Mouse (Mus musculus) neural tube, embryonic 14.5 days (tissue): Measurements from ENCODE around the gene Gad1. TPM values are rescaled to one million over a fixed set of nuclear protein-coding genes. Genes with fewer than 3 reads are reported as not detected.

Experiments
- ATAC-seq: fragments of 200-750 bp; cut with Nextera tagmentation; 2 replicates; pipeline ENCODE4 v1.8.0; 2017; ENCODE audit warnings: low read depth, mild to moderate bottlenecking, moderate TSS enrichment, moderate library complexity
- H3K27ac ChIP-seq: fragments of 300-500 bp; sonication (generic); 2 replicates; pipeline ENCODE4 v1.5.1; 2014; ENCODE audit warnings: low read depth, mild to moderate bottlenecking, control low read depth, low read length, moderate library complexity, mixed read lengths
- H3K27me3 ChIP-seq: fragments of 300-500 bp; sonication (generic); 2 replicates; pipeline ENCODE4 v1.6.1; 2014; ENCODE audit warnings: low read length; ENCODE audit not compliant: control insufficient read depth, insufficient read depth
- H3K36me3 ChIP-seq: fragments of 300-500 bp; sonication (generic); 2 replicates; pipeline ENCODE4 v1.6.1; 2014; ENCODE audit warnings: low read length, mixed read lengths; ENCODE audit not compliant: control insufficient read depth, insufficient read depth
- H3K4me1 ChIP-seq: fragments of 300-500 bp; sonication (generic); 2 replicates; pipeline ENCODE4 v1.6.1; 2014; ENCODE audit warnings: low read length; ENCODE audit not compliant: control insufficient read depth, insufficient read depth
- H3K4me2 ChIP-seq: fragments of 300-500 bp; sonication (generic); 2 replicates; pipeline ENCODE4 v1.6.1; 2014; ENCODE audit warnings: mild to moderate bottlenecking, low read depth, low read length, control low read depth
- H3K4me3 ChIP-seq: fragments of 300-500 bp; sonication (generic); 2 replicates; pipeline ENCODE4 v1.5.1; 2014; ENCODE audit warnings: low read depth, low read length, control low read depth, mixed read lengths
- H3K9ac ChIP-seq: fragments of 300-500 bp; sonication (generic); replicated peaks from 2 replicates; pipeline ENCODE4 v1.6.1; 2014; ENCODE audit warnings: low read depth, mild to moderate bottlenecking, control low read depth, low read length, mixed read lengths
- H3K9me3 ChIP-seq: fragments of 300-500 bp; sonication (generic); 2 replicates; pipeline ENCODE4 v1.6.1; 2016; ENCODE audit warnings: low read length; ENCODE audit not compliant: control insufficient read depth
- WGBS: fragments of 180-500 bp; shearing (Covaris S2); extraction: QIAGEN DNeasy Blood & Tissue Kit; methylation state at CpG from one replicate; pipeline ENCODE4 v1.1.7; 2014; 5-methylcytosine and 5-hydroxymethylcytosine counted together
- polyA plus RNA-seq: library from polyadenylated mRNA; unstranded; fragments of >200 nt; fragmentation: Nextera tagmentation; extraction: Ambion mirVana; gene quantifications from 2 replicates; pipeline ENCODE4 v1.2.1, GENCODE M21; 2014

Gene Gad1
- polyA plus RNA-seq, 1 experiment from 2014 or later = 119 TPM

- H3K27ac ChIP-seq = peak overlapping the region; percentile 91
- no peaks in the 10 kb centered on the region for H3K9me3 ChIP-seq
- peak overlapping the region; percentile 77 for H3K9ac ChIP-seq
- ATAC-seq = no peak
- H3K4me3 ChIP-seq = peak overlapping the region; percentile 44
- H3K36me3 ChIP-seq = no peaks in the 10 kb centered on the region
- WGBS = 0% methylated on average over 27 of the region's 34 CpGs
- H3K27me3 ChIP-seq = peaks cover 30% of the 10 kb centered on the region
- peaks cover 13% of the 10 kb centered on the region; the same call in 1 of the 2 replicates for H3K4me1 ChIP-seq
- H3K4me2 ChIP-seq = peak overlapping the region; percentile 67
Observed at GRCm38 (mm10) chr2:70562611-70562980, 9.7 kb downstream of the Gad1 start.

- Histone ChIP-seq H3K27me3 (peaks cover 30% of the 10 kb centered on the region), H3K9ac (peak overlapping the region; percentile 77), H3K4me3 (peak overlapping the region; percentile 44), H3K4me2 (peak overlapping the region; percentile 67), H3K9me3 (no peaks in the 10 kb centered on the region), H3K36me3 (no peaks in the 10 kb centered on the region), H3K4me1 (peaks cover 14% of the 10 kb centered on the region; the same call in 1 of the 2 replicates), H3K27ac (peak overlapping the region; percentile 91)
- ATAC-seq = peak; percentile 12; the same call in 1 of the 2 replicates
- WGBS = under 1% methylated on average over 38 of the region's 40 CpGs
Observed at GRCm38 (mm10) chr2:70562981-70563671, 10.3 kb downstream of the Gad1 start.

GRCm38 (mm10) chr2:70563721-70564645 is 11.1 kb downstream of the Gad1 start:
- Histone ChIP-seq H3K9ac (peak overlapping the region; percentile 77), H3K27ac (peak overlapping the region; percentile 91), H3K27me3 (peaks cover 30% of the 10 kb centered on the region), H3K4me1 (peaks cover 22% of the 10 kb centered on the region; the same call in 1 of the 2 replicates), H3K9me3 (no peaks in the 10 kb centered on the region), H3K4me2 (peak overlapping the region; percentile 67), H3K4me3 (peak overlapping the region; percentile 44), H3K36me3 (no peaks in the 10 kb centered on the region)
- WGBS = under 1% methylated on average over 38 of the region's 38 CpGs
- ATAC-seq = no peak

- no peak for ATAC-seq
- Histone ChIP-seq H3K36me3 (no peaks in the 10 kb centered on the region), H3K27ac (peak overlapping the region; percentile 91), H3K4me1 (peaks cover 25% of the 10 kb centered on the region; the same call in 1 of the 2 replicates), H3K9me3 (no peaks in the 10 kb centered on the region), H3K4me3 (peak overlapping the region; percentile 44), H3K9ac (peak overlapping the region; percentile 77), H3K27me3 (peaks cover 35% of the 10 kb centered on the region), H3K4me2 (peak overlapping the region; percentile 67)
- 2% methylated on average over 15 of the region's 15 CpGs for WGBS
Observed at GRCm38 (mm10) chr2:70564646-70565315, 11.9 kb downstream of the Gad1 start.

GRCm38 (mm10) chr2:70565651-70566602 is 13.1 kb downstream of the Gad1 start:
- ATAC-seq = no peak
- peaks cover 41% of the 10 kb centered on the region for H3K27me3 ChIP-seq
- H3K4me1 ChIP-seq = peaks cover 25% of the 10 kb centered on the region; the same call in 1 of the 2 replicates
- peak overlapping the region; percentile 91 for H3K27ac ChIP-seq
- peak overlapping the region; percentile 77 for H3K9ac ChIP-seq
- H3K4me2 ChIP-seq = peak overlapping the region; percentile 67
- no peaks in the 10 kb centered on the region for H3K36me3 ChIP-seq
- H3K4me3 ChIP-seq = peak overlapping the region; percentile 44
- 6% methylated on average over 28 of the region's 30 CpGs for WGBS
- no peaks in the 10 kb centered on the region for H3K9me3 ChIP-seq

GRCm38 (mm10) chr2:70566603-70566981 is 13.7 kb downstream of the Gad1 start:
- H3K27me3 ChIP-seq = peaks cover 41% of the 10 kb centered on the region

GRCm38 (mm10) chr2:70567071-70567681 is 14.3 kb downstream of the Gad1 start:
- Histone ChIP-seq H3K4me2 (peak overlapping the region; percentile 67), H3K4me1 (peaks cover 23% of the 10 kb centered on the region; the same call in 1 of the 2 replicates), H3K36me3 (no peaks in the 10 kb centered on the region), H3K9me3 (no peaks in the 10 kb centered on the region), H3K9ac (peak overlapping the region; percentile 77), H3K27ac (peak overlapping the region; percentile 91), H3K4me3 (peak overlapping the region; percentile 44), H3K27me3 (peaks cover 38% of the 10 kb centered on the region)
- peak; percentile 35; the same call in 1 of the 2 replicates for ATAC-seq
- WGBS = 3% methylated on average over 23 of the region's 23 CpGs

More at GRCm38 (mm10) chr2:70566603-70566981, 13.7 kb downstream of the Gad1 start:
- ATAC-seq = no peak
- Histone ChIP-seq H3K4me1 (peaks cover 25% of the 10 kb centered on the region; the same call in 1 of the 2 replicates), H3K4me3 (peak overlapping the region; percentile 44), H3K4me2 (peak overlapping the region; percentile 67), H3K9ac (peak overlapping the region; percentile 77), H3K9me3 (no peaks in the 10 kb centered on the region), H3K27ac (peak overlapping the region; percentile 91), H3K36me3 (no peaks in the 10 kb centered on the region)
- WGBS = 2% methylated on average over 18 of the region's 18 CpGs
